Mouse (Mus musculus): ENCODE measurements at regions not wholly inside any gene's neighbourhood (a gene's known extent, or its start where the extent isn't known, plus 50 kb on each side); places are given as distances from the start of the nearest gene placed in this dataset.

GRCm38 (mm10) chr19:15667889-15668623, 279.1 kb downstream of the Psat1 start:
- TF ChIP-seq CTCF (IDR thresholded peaks at IDR 0.05; ENCODE audit: extremely low read depth, insufficient read length, insufficient replicate concordance, low read depth, low read length) (no peak), POLR2A (IDR thresholded peaks at IDR 0.05; ENCODE audit: low read depth, low read length) (no peak)
